Mouse (Mus musculus) cerebellum, postnatal 36 days (tissue): ENCODE results near the gene Btg4.
"Not testable (repeated sequence)": the region's sequence is repeated elsewhere in the genome, so short reads cannot be mapped to it uniquely, and the experiment has no call there.

ENCODE experiments used
- DNase-seq, 2 experiments: peaks; one replicate each; pipeline ENCODE4 v3.0.0; 2021 to 2022; ENCODE audit warnings: mixed read lengths in 2 of 2

The Btg4 gene

GRCm38 (mm10) chr9:51093697-51094096 is 33.0 kb downstream of the Btg4 start:
- no peak for DNase-seq

GRCm38 (mm10) chr9:51096306-51096705 is 35.6 kb downstream of the Btg4 start:
- no peak for DNase-seq

GRCm38 (mm10) chr9:51101756-51102425 is 41.2 kb downstream of the Btg4 start, which contains the start of gene 4833427G06Rik:
Gene 4833427G06Rik, minus strand, starts transcription at chr9:51102078.
- peak; percentile 45 to 52 for DNase-seq

- peak; percentile 45 to 50 for DNase-seq
Observed at GRCm38 (mm10) chr9:51102963-51103807, 42.5 kb downstream of the Btg4 start.

GRCm38 (mm10) chr9:51103808-51104514 is 43.3 kb downstream of the Btg4 start:
- peak; percentile 21 to 24 for DNase-seq

GRCm38 (mm10) chr9:51105751-51106150 is 45.0 kb downstream of the Btg4 start:
- DNase-seq, result no peak

- DNase-seq, result no peak
Observed at GRCm38 (mm10) chr9:51114767-51115166, 54.1 kb downstream of the Btg4 start.

GRCm38 (mm10) chr9:51136985-51137384 is 76.3 kb downstream of the Btg4 start:
- DNase-seq, result peak in 1 of 2 experiments; percentile 11

GRCm38 (mm10) chr9:51137432-51137831 is 76.7 kb downstream of the Btg4 start:
- no peak for DNase-seq

GRCm38 (mm10) chr9:51137836-51138235 is 77.1 kb downstream of the Btg4 start:
- DNase-seq, result no peak

GRCm38 (mm10) chr9:51138301-51138700 is 77.6 kb downstream of the Btg4 start:
- DNase-seq, result no peak

GRCm38 (mm10) chr9:51139401-51139800 is 78.7 kb downstream of the Btg4 start:
- not testable (repeated sequence) for DNase-seq

GRCm38 (mm10) chr9:51140711-51141110 is 80.0 kb downstream of the Btg4 start:
- no peak for DNase-seq

- no peak for DNase-seq
Observed at GRCm38 (mm10) chr9:51143437-51143836, 82.7 kb downstream of the Btg4 start.

GRCm38 (mm10) chr9:51144218-51144617 is 83.5 kb downstream of the Btg4 start:
- DNase-seq, result no peak

- DNase-seq, result no peak
Observed at GRCm38 (mm10) chr9:51146496-51146895, 85.8 kb downstream of the Btg4 start.

GRCm38 (mm10) chr9:51147294-51147693 is 86.6 kb downstream of the Btg4 start:
- no peak for DNase-seq

- DNase-seq, result peak; percentile 60 to 73
Observed at GRCm38 (mm10) chr9:51152079-51152752, 91.5 kb downstream of the Btg4 start.

GRCm38 (mm10) chr9:51161771-51162388 is 101.2 kb downstream of the Btg4 start:
- peak; percentile 76 to 84 for DNase-seq

GRCm38 (mm10) chr9:51163989-51164388 is 103.3 kb downstream of the Btg4 start:
- DNase-seq, result no peak

GRCm38 (mm10) chr9:51165312-51166180 is 104.8 kb downstream of the Btg4 start, which contains the start of gene Gm32742:
Gene Gm32742, minus strand, starts transcription at chr9:51165517.
- DNase-seq, result peak in 1 of 2 experiments; percentile 13
